Mouse (Mus musculus): ENCODE data around the gene Vmn2r28. TPM values are rescaled to one million over a fixed set of nuclear protein-coding genes. Genes with fewer than 3 reads are reported as not detected.
"Not testable (repeated sequence)": the region's sequence is repeated elsewhere in the genome, so short reads cannot be mapped to it uniquely, and the experiment has no call there.

Gene Vmn2r28
- not detected for total RNA-seq (2021)
- long read RNA-seq, experiment 1: 0 reads
- long read RNA-seq, experiment 2: 0 reads

GRCm38 (mm10) chr7:5493856-5494255 lies at the start of gene Vmn2r28:
TSS of gene Vmn2r28 (minus strand) at chr7:5493956.
- intact Hi-C loops (cut with DNase I); DNase-seq (ENCODE audit: low spot score in 2 of 2): not testable (repeated sequence)

- intact Hi-C loops (cut with DNase I); DNase-seq (ENCODE audit: low spot score in 2 of 2): not testable (repeated sequence)
Measured at GRCm38 (mm10) chr7:5540770-5541436, 47.1 kb upstream of the Vmn2r28 start.

GRCm38 (mm10) chr7:5456674-5457073 lies 37.1 kb downstream of the Vmn2r28 start, which contains the start of gene Vmn1r59:
TSS of gene Vmn1r59 (minus strand) at chr7:5456774.
- no peak for DNase-seq (ENCODE audit: low spot score in 2 of 2)
- intact Hi-C loops (cut with DNase I): no loop called here

- intact Hi-C loops (cut with DNase I): not testable (repeated sequence)
Measured at GRCm38 (mm10) chr7:5454011-5454410, 39.7 kb downstream of the Vmn2r28 start.

GRCm38 (mm10) chr7:5448627-5449026 lies 45.1 kb downstream of the Vmn2r28 start:
- DNase-seq (ENCODE audit: low spot score in 2 of 2): no peak
- intact Hi-C loops (cut with DNase I): no loop called here

More at GRCm38 (mm10) chr7:5454011-5454410, 39.7 kb downstream of the Vmn2r28 start:
- not testable (repeated sequence) for DNase-seq (ENCODE audit: low spot score in 2 of 2)

Other genes starting within 250 kb of the Vmn2r28 start
- not detected for gene Gm5065, start 143.4 kb downstream of the Vmn2r28 start, total RNA-seq (2021)
- not detected for gene Nlrp2, start 142.9 kb downstream of the Vmn2r28 start, total RNA-seq (2021)
- gene Vmn1r58, start 80.6 kb downstream of the Vmn2r28 start, total RNA-seq (2021): not detected
- gene Vmn1r59, start 37.2 kb downstream of the Vmn2r28 start, total RNA-seq (2021): not detected
- gene Vmn1r60, start 53.4 kb upstream of the Vmn2r28 start, total RNA-seq (2021): not detected
- not detected for gene Vmn1r61, start 119.3 kb upstream of the Vmn2r28 start, total RNA-seq (2021)
- not detected for gene Vmn1r62, start 179.7 kb upstream of the Vmn2r28 start, total RNA-seq (2021)

Data from left cerebral cortex, postnatal 14 days (tissue).